Mouse (Mus musculus) myocyte (in vitro differentiated cells): Measurements from ENCODE around the gene Myrip. TPM values are rescaled to one million over a fixed set of nuclear protein-coding genes. Genes with fewer than 3 reads are reported as not detected.

Source experiments
- H3K27me3 ChIP-seq: one replicate; pipeline ENCODE4 v1.6.1; 2011; ENCODE audit not compliant: control insufficient read depth, insufficient read depth, insufficient read length
- H3K36me3 ChIP-seq: one replicate; pipeline ENCODE4 v1.6.1; 2011; ENCODE audit not compliant: control insufficient read depth, insufficient read depth
- H3K4me2 ChIP-seq: one replicate; pipeline ENCODE4 v1.6.1; 2011; ENCODE audit warnings: low read depth, control low read depth
- H3K4me3 ChIP-seq: one replicate; pipeline ENCODE4 v1.5.1; 2011; ENCODE audit warnings: mild to moderate bottlenecking, control low read depth, moderate library complexity
- H3K79me2 ChIP-seq: one replicate; pipeline ENCODE4 v1.6.1; 2011; ENCODE audit not compliant: control insufficient read depth, insufficient read depth
- H3ac ChIP-seq: one replicate; pipeline ENCODE4 v1.6.1; 2011; ENCODE audit not compliant: control insufficient read depth, insufficient read length
- CEBPB ChIP-seq: IDR thresholded peaks from 2 replicates; pipeline ENCODE4 v1.6.1; 2011; ENCODE audit warnings: mild to moderate bottlenecking, moderate library complexity; ENCODE audit not compliant: poor library complexity, insufficient read depth, severe bottlenecking
- E2F4 ChIP-seq: IDR thresholded peaks from one replicate; pipeline ENCODE4 v1.6.1; 2011; ENCODE audit warnings: mild to moderate bottlenecking, control low read depth, moderate library complexity; ENCODE audit not compliant: insufficient read depth
- MAX ChIP-seq: IDR thresholded peaks from one replicate; pipeline ENCODE4 v1.6.1; 2011; ENCODE audit warnings: low read depth, mild to moderate bottlenecking, control low read depth
- MYOD1 ChIP-seq, 3 experiments: IDR thresholded peaks; one replicate each; pipeline ENCODE4 v1.6.1; 2011; ENCODE audit warnings: control low read depth in 2 of 3, low read depth in 2 of 3, mild to moderate bottlenecking in 2 of 3, moderate library complexity in 1 of 3; ENCODE audit not compliant: insufficient read length in 2 of 3, control insufficient read depth in 1 of 3
- MYOG ChIP-seq, 3 experiments: IDR thresholded peaks; one replicate each; pipeline ENCODE4 v1.6.1; 2011; ENCODE audit warnings: control low read depth in 2 of 3, low read depth in 2 of 3, mild to moderate bottlenecking in 2 of 3; ENCODE audit not compliant: insufficient read length in 2 of 3, control insufficient read depth in 1 of 3, insufficient read depth in 1 of 3
- POLR2A ChIP-seq: IDR thresholded peaks from one replicate; pipeline ENCODE4 v1.6.1; 2011; ENCODE audit warnings: low read depth, mild to moderate bottlenecking, control low read depth, moderate library complexity; ENCODE audit not compliant: insufficient read length
- POLR2AphosphoS2 ChIP-seq: IDR thresholded peaks from one replicate; pipeline ENCODE4 v1.6.1; 2011; ENCODE audit warnings: low read depth, control low read depth; ENCODE audit not compliant: insufficient read length
- REST ChIP-seq: IDR thresholded peaks from one replicate; pipeline ENCODE4 v1.6.1; 2011; ENCODE audit warnings: mild to moderate bottlenecking, control low read depth, moderate library complexity; ENCODE audit not compliant: insufficient read depth, insufficient read length
- SRF ChIP-seq: IDR thresholded peaks from one replicate; pipeline ENCODE4 v1.6.1; 2011; ENCODE audit warnings: low read depth; ENCODE audit not compliant: control insufficient read depth, insufficient read length
- TCF12 ChIP-seq: IDR thresholded peaks from one replicate; pipeline ENCODE4 v1.6.1; 2011; ENCODE audit warnings: mild to moderate bottlenecking, control low read depth; ENCODE audit not compliant: poor library complexity, insufficient read depth, severe bottlenecking
- TCF3 ChIP-seq: IDR thresholded peaks from one replicate; pipeline ENCODE4 v1.6.1; 2011; ENCODE audit warnings: low read depth, control low read depth; ENCODE audit not compliant: insufficient read length
- USF1 ChIP-seq: IDR thresholded peaks from one replicate; pipeline ENCODE4 v1.6.1; 2011; ENCODE audit warnings: low read depth, mild to moderate bottlenecking, control low read depth, moderate library complexity
- polyA plus RNA-seq: library from polyadenylated mRNA; unstranded; fragments of >200 nt; fragmentation: generic; extraction: Trizol; gene quantifications from one replicate; pipeline ENCODE4 v1.2.1, GENCODE M21; 2012; ENCODE audit warnings: missing spikeins

The Myrip gene
- polyA plus RNA-seq, 1 experiment: 0.17 TPM

DNA sequence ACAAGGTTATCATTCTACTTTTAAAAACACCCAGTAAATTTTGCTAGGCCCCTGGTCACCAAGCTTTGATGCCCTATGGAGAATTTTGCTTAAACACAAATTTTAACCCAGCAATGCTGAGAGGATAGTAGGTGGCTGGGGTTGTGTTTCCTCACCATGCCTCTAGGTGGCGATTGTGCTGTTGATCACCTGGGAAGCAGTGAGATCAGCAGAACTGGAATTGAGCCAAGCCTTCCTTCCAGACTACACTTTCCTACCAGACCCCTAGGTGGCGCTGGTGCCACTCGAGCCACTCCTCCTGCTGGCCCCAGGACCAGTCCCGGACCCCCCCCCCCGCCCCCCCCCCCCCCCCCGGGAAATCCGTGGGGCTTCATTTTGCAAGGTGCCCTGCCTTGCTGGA lies 114.2 kb downstream of the Myrip start:
- peaks cover 44% of the 10 kb centered on the region for H3K27me3 ChIP-seq
- H3K4me2 ChIP-seq: no peak overlapping the region

DNA sequence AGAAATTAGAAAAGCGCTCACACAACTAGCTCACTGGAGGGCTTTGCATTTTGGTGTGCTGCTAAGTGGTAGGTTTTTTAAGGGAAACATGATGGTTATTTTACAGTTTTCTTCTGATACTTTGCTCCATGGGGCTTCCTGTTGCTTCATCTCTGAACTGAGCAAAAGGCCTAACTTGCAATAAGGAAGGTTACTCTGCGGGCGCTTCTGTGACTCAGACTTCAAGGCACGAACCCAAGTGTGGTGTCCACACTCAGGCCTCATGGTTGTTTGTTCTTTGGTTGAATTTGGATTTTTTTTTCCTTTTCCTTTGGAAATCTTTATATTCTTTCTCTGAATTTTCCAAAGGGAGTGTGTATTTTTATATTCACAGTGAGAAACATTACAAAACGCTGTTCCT lies 114.8 kb downstream of the Myrip start:
- H3K27me3 ChIP-seq: peaks cover 47% of the 10 kb centered on the region
- peak overlapping the region; percentile 5 for H3K4me2 ChIP-seq
- no peaks in the 10 kb centered on the region for H3K36me3 ChIP-seq
- no peak overlapping the region for H3ac ChIP-seq
- TF ChIP-seq POLR2AphosphoS2 (no peak), TCF3 (no peak), USF1 (no peak), MYOD1 (IDR thresholded peaks at IDR 0.05; ENCODE audit: control insufficient read depth in 1 of 3, insufficient read length in 2 of 3, low read depth in 2 of 3) (no peak), MAX (no peak), MYOG (IDR thresholded peaks at IDR 0.05; ENCODE audit: control insufficient read depth in 1 of 3, insufficient read depth in 1 of 3, insufficient read length in 2 of 3, low read depth in 2 of 3) (no peak), TCF12 (no peak), E2F4 (no peak), CEBPB (no peak), SRF (no peak), POLR2A (no peak), REST (no peak)
- no peaks in the 10 kb centered on the region for H3K79me2 ChIP-seq
- no peak overlapping the region for H3K4me3 ChIP-seq

More for the DNA sequence above, 114.2 kb downstream of the Myrip start:
- Histone ChIP-seq H3K36me3 (no peaks in the 10 kb centered on the region), H3K4me3 (no peak overlapping the region), H3K79me2 (no peaks in the 10 kb centered on the region), H3ac (no peak overlapping the region)
- TF ChIP-seq USF1 (no peak), TCF12 (no peak), REST (no peak), CEBPB (no peak), TCF3 (no peak), SRF (no peak), MYOG (IDR thresholded peaks at IDR 0.05; ENCODE audit: control insufficient read depth in 1 of 3, insufficient read depth in 1 of 3, insufficient read length in 2 of 3, low read depth in 2 of 3) (no peak), POLR2AphosphoS2 (no peak), POLR2A (no peak), MYOD1 (IDR thresholded peaks at IDR 0.05; ENCODE audit: control insufficient read depth in 1 of 3, insufficient read length in 2 of 3, low read depth in 2 of 3) (no peak), MAX (no peak), E2F4 (no peak)

DNA sequence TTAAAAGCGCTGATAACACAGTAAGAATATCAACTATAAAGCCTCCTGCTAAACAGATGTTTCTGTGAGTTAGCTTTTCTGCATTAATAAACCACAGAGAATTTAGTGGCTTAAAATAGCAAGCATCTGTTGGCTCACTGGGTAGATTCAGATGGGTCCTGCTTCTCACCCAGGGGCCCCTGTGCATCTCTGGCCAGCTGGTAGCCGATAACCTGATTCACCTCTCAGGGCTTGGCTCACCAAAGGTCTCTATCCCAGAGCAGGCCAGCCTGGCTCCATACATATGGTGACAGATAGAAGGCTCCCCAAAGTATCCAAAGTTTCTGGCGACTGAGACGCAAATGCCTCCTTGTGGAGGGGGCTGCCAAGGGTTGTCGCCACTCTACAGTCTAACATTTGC lies 115.4 kb downstream of the Myrip start:
- H3K4me2 ChIP-seq: no peak overlapping the region
- TF ChIP-seq MAX (no peak), POLR2A (no peak), USF1 (no peak), CEBPB (no peak)
- H3K36me3 ChIP-seq: no peaks in the 10 kb centered on the region
- H3K27me3 ChIP-seq: peaks cover 47% of the 10 kb centered on the region
- no peak overlapping the region for H3K4me3 ChIP-seq
- no peaks in the 10 kb centered on the region for H3K79me2 ChIP-seq
- no peak overlapping the region for H3ac ChIP-seq

DNA sequence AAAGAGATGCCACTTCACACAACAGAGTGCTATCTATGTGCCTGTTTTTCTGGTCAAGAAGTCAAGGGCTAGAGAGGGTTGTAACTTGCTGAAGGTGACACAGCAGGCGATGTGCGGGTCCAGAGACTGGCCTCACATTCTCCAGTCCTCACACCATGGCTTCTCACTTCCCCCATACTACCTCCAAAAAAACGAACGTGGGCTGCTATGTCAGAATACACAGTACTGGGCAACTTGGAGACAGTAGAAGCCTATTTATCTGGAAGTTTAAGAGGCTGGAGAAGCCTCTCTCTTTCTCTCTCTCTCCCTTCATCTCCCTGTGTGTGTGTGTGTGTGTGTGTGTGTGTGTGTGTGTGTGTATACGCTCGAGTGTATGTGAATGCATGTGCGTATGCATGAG lies 117.3 kb downstream of the Myrip start:
- Histone ChIP-seq H3K36me3 (no peaks in the 10 kb centered on the region), H3K79me2 (no peaks in the 10 kb centered on the region), H3K4me3 (no peak overlapping the region), H3ac (no peak overlapping the region), H3K27me3 (peaks cover 50% of the 10 kb centered on the region), H3K4me2 (no peak overlapping the region)
- no peak for TF ChIP-seq MAX
- TF ChIP-seq POLR2A: no peak
- no peak for TF ChIP-seq REST
- no peak for TF ChIP-seq MYOG (IDR thresholded peaks at IDR 0.05; ENCODE audit: control insufficient read depth in 1 of 3, insufficient read depth in 1 of 3, insufficient read length in 2 of 3, low read depth in 2 of 3)
- TF ChIP-seq MYOD1 (IDR thresholded peaks at IDR 0.05; ENCODE audit: control insufficient read depth in 1 of 3, insufficient read length in 2 of 3, low read depth in 2 of 3): no peak
- TF ChIP-seq USF1: no peak
- no peak for TF ChIP-seq CEBPB

DNA sequence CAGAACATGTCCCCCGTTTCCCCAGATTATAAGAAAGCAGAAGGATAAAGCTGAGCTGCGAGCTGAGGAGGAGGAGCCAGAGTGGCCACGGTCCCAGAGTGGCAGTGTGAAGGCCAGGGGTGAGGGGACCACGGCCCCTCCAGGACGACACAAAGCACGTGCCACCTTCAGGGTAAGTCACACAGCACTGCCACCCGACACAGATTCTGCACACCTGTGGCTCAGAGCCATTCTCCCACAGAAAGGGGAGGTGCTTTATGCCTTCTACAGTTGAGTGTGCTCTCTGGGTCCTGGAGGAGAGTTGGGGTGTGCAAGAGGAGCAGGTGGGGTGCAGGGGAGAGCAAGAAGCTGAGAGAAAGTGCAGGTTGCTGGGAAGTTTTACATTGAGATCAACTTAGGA lies 123.3 kb downstream of the Myrip start:
- H3K4me2 ChIP-seq: no peak overlapping the region
- no peaks in the 10 kb centered on the region for H3K79me2 ChIP-seq
- H3K27me3 ChIP-seq: peaks cover 72% of the 10 kb centered on the region
- H3K36me3 ChIP-seq: no peaks in the 10 kb centered on the region
- H3ac ChIP-seq: no peak overlapping the region
- no peak for TF ChIP-seq E2F4
- no peak for TF ChIP-seq POLR2A
- TF ChIP-seq MYOD1 (IDR thresholded peaks at IDR 0.05; ENCODE audit: control insufficient read depth in 1 of 3, insufficient read length in 2 of 3, low read depth in 2 of 3): no peak
- TF ChIP-seq CEBPB: no peak
- no peak overlapping the region for H3K4me3 ChIP-seq
